Mouse (Mus musculus) stomach, embryonic 14.5 days (tissue): ENCODE measurements around the gene Fads3. TPM values are rescaled to one million over a fixed set of nuclear protein-coding genes. Genes with fewer than 3 reads are reported as not detected.

Experiments used
- ATAC-seq: fragments of 200-750 bp; cut with Nextera tagmentation; 2 replicates; pipeline ENCODE4 v1.8.0; 2017; ENCODE audit warnings: low read depth, moderate TSS enrichment; ENCODE audit not compliant: insufficient number of reproducible peaks, insufficient read depth, low FRiP score
- H3K27ac ChIP-seq: fragments of 300-500 bp; sonication (generic); 2 replicates; pipeline ENCODE4 v1.5.1; 2014; ENCODE audit warnings: mild to moderate bottlenecking, low read length, moderate library complexity, mixed read lengths
- H3K27me3 ChIP-seq: fragments of 300-500 bp; sonication (generic); 2 replicates; pipeline ENCODE4 v1.6.1; 2014; ENCODE audit warnings: low read length, control low read depth, mixed read lengths; ENCODE audit not compliant: control insufficient read depth, insufficient read depth
- H3K36me3 ChIP-seq: fragments of 300-500 bp; sonication (generic); 2 replicates; pipeline ENCODE4 v1.6.1; 2014; ENCODE audit warnings: mild to moderate bottlenecking, control low read depth, low read length, moderate library complexity, mixed read lengths; ENCODE audit not compliant: control insufficient read depth, insufficient read depth
- H3K4me1 ChIP-seq: fragments of 300-500 bp; sonication (generic); 2 replicates; pipeline ENCODE4 v1.6.1; 2014; ENCODE audit warnings: low read length, control low read depth, mixed read lengths; ENCODE audit not compliant: control insufficient read depth, insufficient read depth
- H3K4me2 ChIP-seq: fragments of 300-500 bp; sonication (generic); replicated peaks from 2 replicates; pipeline ENCODE4 v1.6.1; 2014; ENCODE audit warnings: low read depth, low read length, control low read depth
- H3K4me3 ChIP-seq: fragments of 300-500 bp; sonication (generic); 2 replicates; pipeline ENCODE4 v1.5.1; 2014; ENCODE audit warnings: low read depth, low read length, control low read depth
- H3K9ac ChIP-seq: fragments of 300-500 bp; sonication (generic); replicated peaks from 2 replicates; pipeline ENCODE4 v1.6.1; 2014; ENCODE audit warnings: low read depth, mild to moderate bottlenecking, control low read depth, low read length, moderate library complexity, mixed read lengths
- H3K9me3 ChIP-seq: fragments of 300-500 bp; sonication (generic); 2 replicates; pipeline ENCODE4 v1.6.1; 2016; ENCODE audit warnings: low read depth, low read length, control low read depth; ENCODE audit not compliant: control insufficient read depth
- WGBS: fragments of 180-500 bp; shearing (Covaris S2); extraction: QIAGEN DNeasy Blood & Tissue Kit; methylation state at CpG from one replicate; pipeline ENCODE4 v1.1.7; 2014; 5-methylcytosine and 5-hydroxymethylcytosine counted together
- polyA plus RNA-seq: library from polyadenylated mRNA; unstranded; fragments of >200 nt; fragmentation: Nextera tagmentation; extraction: Ambion mirVana; gene quantifications from 2 replicates; pipeline ENCODE4 v1.2.1, GENCODE M21; 2014

The Fads3 gene
- polyA plus RNA-seq, 1 experiment from 2014 or later = 9.1 TPM

GRCm38 (mm10) chr19:10107051-10107611, 65.8 kb downstream of the Fads3 start:
- H3K27ac ChIP-seq = no peak overlapping the region
- H3K9ac ChIP-seq = no peak overlapping the region
- H3K9me3 ChIP-seq = no peaks in the 10 kb centered on the region
- no peaks in the 10 kb centered on the region for H3K27me3 ChIP-seq
- H3K4me3 ChIP-seq = no peak overlapping the region
- no peaks in the 10 kb centered on the region; the same call in 1 of the 2 replicates for H3K4me1 ChIP-seq
- H3K4me2 ChIP-seq = no peak overlapping the region
- 80% methylated on average over 5 of the region's 5 CpGs for WGBS
- ATAC-seq = no peak
- no peaks in the 10 kb centered on the region for H3K36me3 ChIP-seq

- Histone ChIP-seq H3K4me2 (no peak overlapping the region), H3K4me3 (no peak overlapping the region), H3K9ac (no peak overlapping the region), H3K27ac (no peak overlapping the region), H3K27me3 (no peaks in the 10 kb centered on the region), H3K36me3 (no peaks in the 10 kb centered on the region), H3K4me1 (no peaks in the 10 kb centered on the region), H3K9me3 (no peaks in the 10 kb centered on the region)
- ATAC-seq = no peak
- 90% methylated on average over 1 of the region's 1 CpGs for WGBS
These were observed 66.8 kb downstream of the Fads3 start for GRCm38 (mm10) chr19:10108129-10108528.

- no peaks in the 10 kb centered on the region for H3K4me1 ChIP-seq
- H3K4me2 ChIP-seq = no peak overlapping the region
- H3K36me3 ChIP-seq = no peaks in the 10 kb centered on the region
- H3K9me3 ChIP-seq = no peaks in the 10 kb centered on the region
- 89% methylated on average over 2 of the region's 2 CpGs for WGBS
- no peak overlapping the region for H3K27ac ChIP-seq
- H3K27me3 ChIP-seq = no peaks in the 10 kb centered on the region
- ATAC-seq = no peak
- H3K4me3 ChIP-seq = no peak overlapping the region
- no peak overlapping the region for H3K9ac ChIP-seq
These were observed 67.3 kb downstream of the Fads3 start for GRCm38 (mm10) chr19:10108666-10109065.

Other genes starting within 250 kb of the Fads3 start
- gene Scgb2a2, start 194.0 kb upstream of the Fads3 start, polyA plus RNA-seq = not detected in 2 replicates
- 84.9 and 86.6 TPM in 2 replicates for gene Incenp, start 142.0 kb upstream of the Fads3 start, polyA plus RNA-seq
- 1,491 and 1,524 TPM in 2 replicates for gene Fth1, start 61.0 kb upstream of the Fads3 start, polyA plus RNA-seq
- 0.35 and 0.72 TPM in 2 replicates for gene Best1, start 39.9 kb upstream of the Fads3 start, polyA plus RNA-seq
- 26.0 and 28.6 TPM in 2 replicates for gene Rab3il1, start 39.9 kb upstream of the Fads3 start, polyA plus RNA-seq
- gene Fads2, start 60.2 kb downstream of the Fads3 start, polyA plus RNA-seq = 49.1 and 54.5 TPM in 2 replicates
- gene Fads1, start 141.3 kb downstream of the Fads3 start, polyA plus RNA-seq = 112 and 114 TPM in 2 replicates
- gene Tmem258, start 162.4 kb downstream of the Fads3 start, polyA plus RNA-seq = 453 and 489 TPM in 2 replicates
- 65.1 and 70.4 TPM in 2 replicates for gene Fen1, start 162.6 kb downstream of the Fads3 start, polyA plus RNA-seq
- gene Myrf, start 199.2 kb downstream of the Fads3 start, polyA plus RNA-seq = 27.6 and 28.4 TPM in 2 replicates